Mouse (Mus musculus): ENCODE measurements at regions not wholly inside any gene's neighbourhood (a gene's known extent, or its start where the extent isn't known, plus 50 kb on each side); places are given as distances from the start of the nearest gene placed in this dataset.

DNA sequence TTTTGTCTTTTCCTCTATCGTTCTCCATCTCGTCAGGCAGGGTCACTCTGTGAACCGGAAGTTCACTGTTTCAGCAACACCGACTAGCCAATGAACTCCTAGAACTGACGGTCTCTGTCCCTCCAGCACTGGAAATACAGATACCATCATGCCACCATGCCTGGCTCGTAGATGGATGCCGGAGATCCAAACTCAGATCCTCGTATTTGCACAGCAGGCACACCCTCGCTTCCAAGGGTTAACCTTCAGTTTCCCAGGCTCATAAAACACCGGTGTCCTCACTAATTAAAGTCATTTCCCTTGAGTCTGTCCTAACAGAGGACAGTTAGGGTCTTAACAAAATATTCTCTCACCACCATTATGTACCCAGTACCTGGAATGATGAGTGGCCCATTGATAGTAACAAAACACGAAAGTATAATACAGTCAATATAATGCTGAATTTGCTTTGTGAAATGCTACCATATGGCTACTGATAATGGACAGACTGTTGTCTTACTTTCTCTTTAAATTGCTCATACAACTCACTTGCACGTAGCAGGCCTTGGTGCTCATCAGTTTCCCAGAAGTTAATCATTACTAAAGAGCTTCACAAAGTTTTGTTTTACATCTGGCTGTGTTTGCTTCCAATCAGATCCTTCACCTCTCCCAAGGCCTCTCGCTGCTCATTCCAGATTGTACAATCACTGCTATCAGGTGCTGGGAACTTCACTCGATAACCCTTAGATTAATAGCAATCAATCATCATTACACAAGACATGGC lies 52.7 kb upstream of the Ccn6 start:
- TF ChIP-seq POLR2A (IDR thresholded peaks at IDR 0.05; ENCODE audit: borderline replicate concordance, insufficient read depth, low read length) (no peak), CTCF (IDR thresholded peaks at IDR 0.05; ENCODE audit: borderline replicate concordance, insufficient read depth, low read depth, low read length) (no peak)
